Mouse (Mus musculus): ENCODE measurements around the gene Wdr5b. TPM values are rescaled to one million over a fixed set of nuclear protein-coding genes. Genes with fewer than 3 reads are reported as not detected.

Gene Wdr5b
- total RNA-seq, 1 experiment = 3.3 TPM

- peaks cover 20% of the 10 kb centered on the region for H3K36me3 ChIP-seq (ENCODE audit: control insufficient read depth, insufficient read depth, low read length, poor library complexity, severe bottlenecking)
- H3K27ac ChIP-seq (ENCODE audit: insufficient read depth, low read depth, low read length, poor library complexity, severe bottlenecking) = no peak overlapping the region
- TF ChIP-seq ZNF384 (IDR thresholded peaks at IDR 0.05; ENCODE audit: low read depth, low read length) = no peak
- TF ChIP-seq CHD2 (IDR thresholded peaks at IDR 0.05; ENCODE audit: low read depth, low read length) = no peak
- no peak for TF ChIP-seq ZC3H11A (IDR thresholded peaks at IDR 0.05; ENCODE audit: borderline replicate concordance, low read depth, low read length)
- TF ChIP-seq HCFC1 (IDR thresholded peaks at IDR 0.05; ENCODE audit: borderline replicate concordance, insufficient read depth, low read length) = no peak
- no peak for TF ChIP-seq MAFK (IDR thresholded peaks at IDR 0.05; ENCODE audit: insufficient read depth, low read depth, low read length)
- no peak overlapping the region for H3K9ac ChIP-seq (ENCODE audit: insufficient read depth, low read depth, low read length, poor library complexity, severe bottlenecking)
- no peak overlapping the region for H3K4me3 ChIP-seq (ENCODE audit: insufficient read depth in 1 of 2, low read depth in 1 of 2, low read length in 2 of 2, poor library complexity in 1 of 2, severe bottlenecking in 1 of 2)
- H3K4me1 ChIP-seq (ENCODE audit: control insufficient read depth in 2 of 2, insufficient read depth in 2 of 2, low read length in 2 of 2, poor library complexity in 1 of 2) = peaks cover 0 to 2% of the 10 kb centered on the region in 2 experiments; a peak in 1 of 4 replicates
- DNase-seq (ENCODE audit: low read depth, low spot score) = no peak
- in situ Hi-C loops (cut with MboI; ENCODE audit: low sequenced_read_pairs in 2 of 2, unreplicated experiment in 2 of 2) = no loop called here
- no peaks in the 10 kb centered on the region for H3K9me3 ChIP-seq (ENCODE audit: control insufficient read depth, insufficient read depth, low read depth, low read length)
Observed at GRCm38 (mm10) chr16:36043964-36044363, 3.0 kb downstream of the Wdr5b start.

GRCm38 (mm10) chr16:36047538-36047937 is 6.5 kb downstream of the Wdr5b start:
- Histone ChIP-seq H3K4me3 (ENCODE audit: insufficient read depth in 1 of 2, low read depth in 1 of 2, low read length in 2 of 2, poor library complexity in 1 of 2, severe bottlenecking in 1 of 2) (no peak overlapping the region), H3K27ac (ENCODE audit: insufficient read depth, low read depth, low read length, poor library complexity, severe bottlenecking) (no peak overlapping the region), H3K36me3 (ENCODE audit: control insufficient read depth, insufficient read depth, low read length, poor library complexity, severe bottlenecking) (peaks cover 40% of the 10 kb centered on the region), H3K9ac (ENCODE audit: insufficient read depth, low read depth, low read length, poor library complexity, severe bottlenecking) (no peak overlapping the region), H3K4me1 (ENCODE audit: control insufficient read depth in 2 of 2, insufficient read depth in 2 of 2, low read length in 2 of 2, poor library complexity in 1 of 2) (no peaks in the 10 kb centered on the region), H3K9me3 (ENCODE audit: control insufficient read depth, insufficient read depth, low read depth, low read length) (no peaks in the 10 kb centered on the region)
- no peak for TF ChIP-seq MAFK (IDR thresholded peaks at IDR 0.05; ENCODE audit: insufficient read depth, low read depth, low read length)
- no peak for TF ChIP-seq HCFC1 (IDR thresholded peaks at IDR 0.05; ENCODE audit: borderline replicate concordance, insufficient read depth, low read length)
- TF ChIP-seq ZNF384 (IDR thresholded peaks at IDR 0.05; ENCODE audit: low read depth, low read length) = no peak
- no peak for TF ChIP-seq CHD2 (IDR thresholded peaks at IDR 0.05; ENCODE audit: low read depth, low read length)
- no peak for TF ChIP-seq ZC3H11A (IDR thresholded peaks at IDR 0.05; ENCODE audit: borderline replicate concordance, low read depth, low read length)
- in situ Hi-C loops (cut with MboI; ENCODE audit: low sequenced_read_pairs in 2 of 2, unreplicated experiment in 2 of 2) = no loop called here
- DNase-seq (ENCODE audit: low read depth, low spot score) = no peak

GRCm38 (mm10) chr16:36051491-36051890 is 10.5 kb downstream of the Wdr5b start:
- H3K27ac ChIP-seq (ENCODE audit: insufficient read depth, low read depth, low read length, poor library complexity, severe bottlenecking) = no peak overlapping the region
- in situ Hi-C loops (cut with MboI; ENCODE audit: low sequenced_read_pairs in 2 of 2, unreplicated experiment in 2 of 2) = no loop called here
- DNase-seq (ENCODE audit: low read depth, low spot score) = no peak

GRCm38 (mm10) chr16:36053524-36054275 is 12.7 kb downstream of the Wdr5b start:
- H3K9me3 ChIP-seq (ENCODE audit: control insufficient read depth, insufficient read depth, low read depth, low read length) = no peaks in the 10 kb centered on the region
- no peak overlapping the region for H3K4me3 ChIP-seq (ENCODE audit: insufficient read depth in 1 of 2, low read depth in 1 of 2, low read length in 2 of 2, poor library complexity in 1 of 2, severe bottlenecking in 1 of 2)
- H3K36me3 ChIP-seq (ENCODE audit: control insufficient read depth, insufficient read depth, low read length, poor library complexity, severe bottlenecking) = peaks cover 29% of the 10 kb centered on the region
- no peak overlapping the region for H3K9ac ChIP-seq (ENCODE audit: insufficient read depth, low read depth, low read length, poor library complexity, severe bottlenecking)
- no peaks in the 10 kb centered on the region for H3K4me1 ChIP-seq (ENCODE audit: control insufficient read depth in 2 of 2, insufficient read depth in 2 of 2, low read length in 2 of 2, poor library complexity in 1 of 2)
- no peak for DNase-seq (ENCODE audit: low read depth, low spot score)
- in situ Hi-C loops (cut with MboI; ENCODE audit: low sequenced_read_pairs in 2 of 2, unreplicated experiment in 2 of 2) = no loop called here
- no peak overlapping the region for H3K27ac ChIP-seq (ENCODE audit: insufficient read depth, low read depth, low read length, poor library complexity, severe bottlenecking)
- TF ChIP-seq ZC3H11A (IDR thresholded peaks at IDR 0.05; ENCODE audit: borderline replicate concordance, low read depth, low read length) (no peak), MAFK (IDR thresholded peaks at IDR 0.05; ENCODE audit: insufficient read depth, low read depth, low read length) (no peak), HCFC1 (IDR thresholded peaks at IDR 0.05; ENCODE audit: borderline replicate concordance, insufficient read depth, low read length) (no peak), CHD2 (IDR thresholded peaks at IDR 0.05; ENCODE audit: low read depth, low read length) (no peak), ZNF384 (IDR thresholded peaks at IDR 0.05; ENCODE audit: low read depth, low read length) (no peak)

More at GRCm38 (mm10) chr16:36051491-36051890, 10.5 kb downstream of the Wdr5b start:
- Histone ChIP-seq H3K4me3 (ENCODE audit: insufficient read depth in 1 of 2, low read depth in 1 of 2, low read length in 2 of 2, poor library complexity in 1 of 2, severe bottlenecking in 1 of 2) (no peak overlapping the region), H3K4me1 (ENCODE audit: control insufficient read depth in 2 of 2, insufficient read depth in 2 of 2, low read length in 2 of 2, poor library complexity in 1 of 2) (no peaks in the 10 kb centered on the region), H3K9me3 (ENCODE audit: control insufficient read depth, insufficient read depth, low read depth, low read length) (no peaks in the 10 kb centered on the region), H3K36me3 (ENCODE audit: control insufficient read depth, insufficient read depth, low read length, poor library complexity, severe bottlenecking) (peaks cover 33% of the 10 kb centered on the region), H3K9ac (ENCODE audit: insufficient read depth, low read depth, low read length, poor library complexity, severe bottlenecking) (no peak overlapping the region)
- TF ChIP-seq CHD2 (IDR thresholded peaks at IDR 0.05; ENCODE audit: low read depth, low read length) (no peak), MAFK (IDR thresholded peaks at IDR 0.05; ENCODE audit: insufficient read depth, low read depth, low read length) (no peak), ZNF384 (IDR thresholded peaks at IDR 0.05; ENCODE audit: low read depth, low read length) (no peak), ZC3H11A (IDR thresholded peaks at IDR 0.05; ENCODE audit: borderline replicate concordance, low read depth, low read length) (no peak), HCFC1 (IDR thresholded peaks at IDR 0.05; ENCODE audit: borderline replicate concordance, insufficient read depth, low read length) (no peak)

Data from ES-E14 (cell line).